Mouse (Mus musculus): ENCODE results near the gene Ripor2. TPM values are rescaled to one million over a fixed set of nuclear protein-coding genes. Genes with fewer than 3 reads are reported as not detected.

The Ripor2 gene
- 10 to 100 TPM; 52.0 to 64.0 (median 60.2) TPM for total RNA-seq (2022)

DNA sequence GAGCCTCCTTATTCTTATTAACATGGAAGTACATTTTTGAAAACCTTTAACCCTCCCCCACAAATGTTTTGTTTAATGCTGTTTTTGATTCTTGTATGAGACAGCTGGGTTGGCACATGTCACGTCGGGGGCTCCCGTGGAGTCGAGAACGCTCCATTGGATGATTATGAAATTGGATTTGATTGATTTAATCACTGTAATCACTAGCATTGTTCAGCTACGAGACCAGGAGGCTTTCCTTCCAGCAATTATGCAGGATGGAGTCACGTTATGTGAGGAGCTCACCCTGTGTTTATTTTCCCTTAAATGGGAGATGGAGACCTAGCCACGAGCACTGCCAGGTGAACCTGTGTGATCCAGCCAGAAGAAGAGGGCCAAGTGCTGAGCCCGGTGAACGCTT is at the start of gene Ripor2:
Gene Ripor2, plus strand, starts transcription at position 357 of the 400 bp plus-strand sequence.
- DNase-seq (ENCODE audit: low spot score in 2 of 2) = no peak

GRCm38 (mm10) chr13:24536531-24537167 is 45.3 kb upstream of the Ripor2 start:
- DNase-seq (ENCODE audit: low spot score in 2 of 2) = no peak

- DNase-seq (ENCODE audit: low spot score in 2 of 2) = no peak
Observed at GRCm38 (mm10) chr13:24538012-24538411, 44.0 kb upstream of the Ripor2 start.

GRCm38 (mm10) chr13:24538941-24539340 is 43.0 kb upstream of the Ripor2 start:
- DNase-seq (ENCODE audit: low spot score in 2 of 2) = no peak

- DNase-seq (ENCODE audit: low spot score in 2 of 2) = no peak
Observed at GRCm38 (mm10) chr13:24545677-24546076, 36.3 kb upstream of the Ripor2 start.

DNA sequence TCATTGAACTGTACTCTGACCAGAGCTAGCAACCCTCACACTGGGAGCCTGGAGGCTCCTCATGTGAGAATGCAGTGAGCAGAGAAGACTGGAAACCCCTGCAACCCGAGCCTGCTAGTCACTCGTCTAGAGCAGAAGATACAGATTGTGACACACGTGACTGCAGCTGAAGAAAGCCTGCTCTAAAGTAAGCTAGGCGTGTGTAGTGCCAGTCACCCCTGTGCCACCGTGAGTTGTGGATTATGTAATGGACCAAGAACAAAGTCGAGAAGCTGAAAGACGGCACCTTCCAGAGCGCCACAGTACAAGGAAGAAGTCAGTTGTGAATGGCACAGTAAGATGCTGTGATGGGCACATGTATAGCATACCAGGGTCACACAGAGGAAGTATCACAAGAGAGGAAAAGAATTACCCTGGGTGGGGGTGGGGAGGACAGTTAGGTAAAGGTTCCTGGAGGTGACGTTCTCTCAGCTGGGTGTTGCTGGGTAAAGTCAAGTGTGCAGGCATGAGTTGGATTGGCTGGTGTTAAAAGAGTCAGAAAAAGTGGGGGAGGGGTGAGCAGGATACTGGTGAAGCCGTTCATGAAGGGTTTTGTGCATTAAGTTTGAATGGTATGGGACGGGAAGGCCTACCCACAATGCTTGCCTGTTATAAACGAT is 35.1 kb upstream of the Ripor2 start:
- no peak for DNase-seq (ENCODE audit: low spot score in 2 of 2)

- DNase-seq (ENCODE audit: low spot score in 2 of 2) = no peak
Observed at GRCm38 (mm10) chr13:24548911-24549310, 33.1 kb upstream of the Ripor2 start.

- no peak for DNase-seq (ENCODE audit: low spot score in 2 of 2)
Observed at GRCm38 (mm10) chr13:24551100-24551931, 30.7 kb upstream of the Ripor2 start.

DNA sequence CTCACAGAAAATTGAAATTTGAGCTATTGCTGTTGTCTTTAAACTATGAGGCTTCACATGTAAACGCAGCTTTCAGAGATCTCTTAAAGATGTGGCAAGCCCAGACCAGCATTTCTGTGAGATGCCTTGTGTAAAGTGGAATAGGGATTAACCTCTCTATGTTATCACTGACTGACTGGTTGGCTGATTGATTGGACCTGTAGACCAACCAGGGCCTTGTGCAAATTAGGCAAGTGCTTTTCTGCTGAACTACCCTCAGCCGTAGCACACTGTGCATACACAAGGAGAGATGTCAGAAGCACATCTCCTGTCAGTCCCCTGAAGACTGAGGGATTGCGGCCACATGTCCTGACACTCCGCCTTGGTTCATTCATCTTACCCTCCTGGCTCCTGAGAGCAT is 29.9 kb upstream of the Ripor2 start:
- no peak for DNase-seq (ENCODE audit: low spot score in 2 of 2)

DNA sequence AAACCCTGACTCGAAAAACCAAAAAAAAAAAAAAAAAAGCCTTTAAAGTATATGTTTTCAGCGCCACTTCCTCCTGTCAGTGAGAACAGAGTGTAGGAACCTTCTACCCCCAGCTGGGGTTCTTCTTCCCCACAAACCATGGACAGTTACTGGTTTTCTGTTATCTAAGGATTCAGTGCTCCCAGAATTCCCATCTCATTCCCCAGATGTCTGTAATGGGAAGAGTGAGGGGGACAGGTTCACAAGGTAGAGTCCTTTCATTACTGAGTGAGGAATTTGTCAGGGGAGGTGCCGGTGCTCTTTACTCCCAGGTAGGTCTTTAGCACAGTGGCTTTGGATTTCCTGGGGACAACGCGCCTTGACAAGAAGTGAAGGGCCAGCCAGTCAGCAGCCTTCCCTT is 20.6 kb upstream of the Ripor2 start:
- no peak for DNase-seq (ENCODE audit: low spot score in 2 of 2)

DNA sequence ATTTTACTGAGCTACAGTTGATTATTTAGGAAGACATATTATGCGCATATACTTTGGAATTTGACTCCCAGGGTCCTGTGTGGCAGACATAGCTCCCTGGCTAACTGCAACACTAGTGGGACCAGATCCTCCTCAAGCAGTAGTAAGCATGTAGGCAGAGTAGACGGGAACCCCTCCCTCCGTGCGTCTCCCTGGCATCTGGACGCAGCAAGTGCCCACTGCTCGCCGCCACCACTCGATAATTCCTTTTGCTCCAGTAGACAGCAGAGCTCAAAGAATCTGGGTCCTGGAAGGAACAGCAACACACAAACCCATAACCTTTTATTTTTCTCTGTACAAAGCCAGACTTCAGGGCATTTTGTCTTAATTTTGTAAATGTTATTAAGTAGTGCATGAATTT is 17.3 kb upstream of the Ripor2 start:
- DNase-seq (ENCODE audit: low spot score in 2 of 2) = no peak

DNA sequence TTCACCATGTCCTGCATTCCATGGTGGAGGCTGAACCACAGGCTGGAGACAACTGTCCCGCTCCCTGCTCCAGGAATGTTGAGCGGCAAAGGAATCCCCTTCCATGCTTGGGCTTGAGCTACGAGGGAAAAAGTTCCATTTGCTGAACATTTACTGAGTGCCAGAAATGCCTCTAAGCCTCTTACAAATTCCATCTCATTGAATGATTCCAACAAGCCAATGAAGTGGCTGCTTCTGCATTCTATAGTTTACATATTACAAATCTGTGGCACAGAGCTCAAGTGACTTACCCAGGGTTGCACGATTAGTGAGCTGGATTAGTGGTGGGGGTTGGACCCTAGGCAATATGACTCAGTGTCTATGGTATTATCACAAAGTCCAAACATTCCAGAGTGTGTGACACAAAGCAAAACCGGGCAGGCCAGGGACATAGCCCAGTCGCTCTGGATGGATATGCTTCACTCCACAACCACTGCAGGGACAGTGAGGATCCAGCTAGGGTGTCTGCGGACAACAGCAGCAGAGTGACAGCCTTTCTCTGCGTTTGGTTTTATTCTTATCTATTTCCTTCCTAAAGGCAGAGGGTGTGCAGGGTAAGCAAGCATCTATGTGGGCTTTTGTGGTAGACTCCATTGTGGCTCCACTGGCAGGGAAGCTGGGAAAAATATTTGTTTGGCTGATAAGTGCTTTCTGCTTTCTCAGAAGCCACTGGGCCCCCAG is 16.6 kb upstream of the Ripor2 start:
- DNase-seq (ENCODE audit: low spot score in 2 of 2) = no peak

DNA sequence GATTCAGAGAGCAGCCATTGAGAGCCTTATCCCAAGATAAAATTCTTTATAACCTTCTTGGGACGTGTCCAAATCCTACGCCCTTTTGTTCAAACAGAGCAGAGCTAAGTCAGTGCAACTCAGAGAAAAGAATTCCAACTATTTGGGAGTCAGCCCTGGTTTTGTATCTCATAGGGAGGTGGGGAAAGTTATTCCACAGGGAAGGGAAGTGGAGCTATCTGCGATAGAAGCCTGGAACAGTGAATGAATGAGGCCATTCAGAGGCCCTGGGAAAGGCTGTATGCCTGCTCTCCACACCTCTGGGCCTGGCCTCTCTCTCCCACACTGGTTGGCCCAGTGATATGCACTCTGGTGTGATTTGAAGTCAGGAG is 16.1 kb upstream of the Ripor2 start:
- DNase-seq (ENCODE audit: low spot score in 2 of 2) = no peak

- no peak for DNase-seq (ENCODE audit: low spot score in 2 of 2)
Observed at GRCm38 (mm10) chr13:24567176-24567811, 14.7 kb upstream of the Ripor2 start.

DNA sequence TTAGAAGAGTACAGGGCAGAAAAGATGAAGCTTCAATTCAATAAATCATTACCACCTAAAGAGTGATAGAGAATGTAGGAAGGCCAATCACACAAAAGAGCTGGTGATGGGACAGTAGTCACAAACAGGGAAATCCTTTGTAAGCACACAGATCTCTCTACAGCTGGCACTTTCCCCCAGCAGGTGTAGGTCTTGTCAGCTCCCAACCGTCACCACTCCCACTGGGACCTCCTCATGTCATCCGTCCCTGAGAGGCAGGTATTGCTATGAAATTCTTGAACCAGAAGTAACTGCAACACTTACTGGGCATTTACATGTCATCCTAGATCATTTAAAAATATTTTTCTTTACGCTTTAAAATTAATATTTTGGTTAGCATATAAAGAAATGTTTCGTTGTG is 12.9 kb upstream of the Ripor2 start:
- DNase-seq (ENCODE audit: low spot score in 2 of 2) = no peak

DNA sequence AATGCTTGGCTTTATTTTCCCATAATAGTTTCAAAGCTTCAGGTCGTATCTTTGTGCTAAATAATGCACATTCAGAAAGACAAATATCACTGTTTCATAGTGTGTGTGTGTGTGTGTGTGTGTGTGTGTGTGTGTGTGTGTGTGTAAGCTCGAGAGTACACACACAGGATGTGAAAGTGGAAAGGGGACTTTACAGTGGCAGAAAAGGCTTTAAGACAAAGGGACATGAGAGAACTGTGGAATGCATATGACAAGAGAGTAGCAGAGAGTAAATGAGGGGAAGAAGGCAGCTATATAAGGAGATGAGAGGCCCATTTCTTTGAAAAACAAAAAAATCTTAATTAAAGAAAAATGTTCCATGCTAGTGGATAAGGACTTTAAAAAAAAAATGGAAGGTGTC is 11.3 kb upstream of the Ripor2 start:
- DNase-seq (ENCODE audit: low spot score in 2 of 2) = no peak

GRCm38 (mm10) chr13:24571906-24572305 is 10.1 kb upstream of the Ripor2 start:
- DNase-seq (ENCODE audit: low spot score in 2 of 2) = no peak

DNA sequence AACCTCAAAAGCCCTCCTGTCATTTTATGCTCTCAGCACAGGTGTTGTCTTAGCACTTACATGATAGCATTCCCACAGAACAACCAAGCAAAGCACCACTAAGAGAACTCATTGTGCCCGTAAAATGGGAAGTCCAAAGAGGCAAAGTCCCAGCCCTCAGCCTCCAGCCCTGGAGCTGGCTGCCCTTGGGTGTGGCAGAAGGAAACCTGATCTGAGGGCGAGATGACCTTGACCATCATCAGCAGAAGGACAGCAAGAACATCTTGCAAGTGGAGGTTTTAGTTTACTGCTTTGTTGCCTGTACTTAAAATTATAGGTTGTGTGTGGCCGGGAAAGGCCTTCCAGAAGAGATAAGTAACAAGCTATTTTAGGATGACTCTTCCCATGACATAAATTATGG is 6.9 kb upstream of the Ripor2 start:
- DNase-seq (ENCODE audit: low spot score in 2 of 2) = no peak

GRCm38 (mm10) chr13:24576338-24577119 is 5.5 kb upstream of the Ripor2 start:
- peak; percentile 16 to 91 for DNase-seq (ENCODE audit: low spot score in 2 of 2)

- no peak for DNase-seq (ENCODE audit: low spot score in 2 of 2)
Observed at GRCm38 (mm10) chr13:24578317-24578716, 3.7 kb upstream of the Ripor2 start.

- no peak for DNase-seq (ENCODE audit: low spot score in 2 of 2)
Observed at GRCm38 (mm10) chr13:24580759-24581158, 1.2 kb upstream of the Ripor2 start.

All from left cerebral cortex, adult 8-10 months (tissue).